Mouse (Mus musculus): ENCODE data around the gene Gins3.
"Not testable (repeated sequence)": the region's sequence is repeated elsewhere in the genome, so short reads cannot be mapped to it uniquely, and the experiment has no call there.

Gene Gins3

DNA sequence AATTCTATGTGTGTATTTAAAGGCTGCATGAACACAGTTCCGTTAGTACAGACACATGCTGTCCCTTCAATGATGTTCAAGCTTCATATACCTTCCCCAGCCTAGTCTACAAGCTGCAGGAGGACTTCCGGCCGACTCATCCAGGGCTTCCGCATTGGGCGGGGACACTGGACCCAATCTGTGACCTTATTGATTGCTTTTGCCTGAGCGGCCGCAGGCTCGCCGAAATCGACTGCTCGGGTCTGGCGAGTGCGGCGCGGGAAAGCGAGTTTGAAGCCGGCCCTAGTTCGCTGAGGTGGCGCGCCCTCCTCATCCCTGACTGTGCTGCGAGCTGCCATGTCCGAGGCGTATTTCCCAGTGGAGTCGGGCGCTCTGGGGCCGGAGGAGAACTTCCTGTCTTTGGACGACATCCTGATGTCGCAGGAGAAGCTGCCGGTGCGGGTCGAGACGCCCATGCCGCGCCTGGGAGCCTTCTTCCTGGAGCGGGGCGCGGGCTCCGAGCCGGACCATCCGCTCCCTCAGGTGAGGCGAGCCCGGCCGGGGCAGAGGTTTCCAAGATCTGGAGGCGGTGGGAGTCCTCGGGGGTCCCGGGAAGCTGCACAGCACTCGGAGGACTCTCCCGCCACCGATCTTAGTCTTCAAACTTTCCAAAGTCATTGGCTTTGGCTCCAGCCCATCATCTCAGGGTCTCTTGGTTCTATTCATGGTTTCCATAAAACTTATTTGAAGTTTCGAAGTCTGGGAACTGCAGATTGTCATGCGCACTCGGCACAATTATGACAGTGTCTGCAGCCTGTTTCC, at the start of gene Gins3:
Gins3 (plus strand) TSS at position 192 of the 801 bp plus-strand sequence.
- peak; percentile 91 for DNase-seq (ENCODE audit: low spot score)

DNA sequence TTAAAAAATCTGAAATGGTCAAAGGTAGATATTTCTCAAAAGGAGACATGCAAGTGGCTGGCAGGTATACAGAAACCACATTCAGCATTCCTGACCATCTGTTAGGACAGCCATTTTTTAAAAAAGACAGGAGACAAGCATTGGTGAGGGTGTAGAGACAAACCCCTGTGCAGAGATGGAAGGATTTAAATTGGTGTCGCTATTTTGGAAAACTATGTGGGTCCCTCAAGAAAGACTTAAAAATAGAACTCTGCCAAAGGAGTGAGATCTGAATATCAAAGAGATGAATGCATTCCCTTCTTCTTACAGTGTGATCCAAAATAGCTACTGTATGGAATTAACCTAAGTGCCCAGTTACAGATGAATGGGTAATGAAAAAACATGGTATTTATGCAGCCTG, 45.9 kb upstream of the Gins3 start:
- DNase-seq (ENCODE audit: low spot score): no peak

DNA sequence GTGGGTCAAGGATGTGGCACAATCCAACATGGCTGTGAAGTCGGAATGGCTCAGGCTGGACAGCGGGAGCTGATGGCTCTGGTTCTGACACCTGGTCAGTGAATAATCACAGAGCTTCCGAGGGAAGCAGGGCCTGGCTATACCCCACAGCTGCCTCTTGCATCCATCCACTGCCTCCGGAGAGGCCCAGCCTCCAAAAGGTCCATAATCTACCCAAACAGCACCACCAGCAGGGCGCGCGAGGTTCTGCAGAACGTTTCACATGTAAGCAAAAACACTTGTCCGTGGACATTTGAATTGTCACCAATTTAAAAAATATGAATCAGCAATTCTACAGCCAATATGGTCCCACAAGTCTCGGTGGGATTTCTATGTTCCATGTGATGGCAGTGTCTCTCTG, 44.0 kb upstream of the Gins3 start:
- no peak for DNase-seq (ENCODE audit: low spot score)

DNA sequence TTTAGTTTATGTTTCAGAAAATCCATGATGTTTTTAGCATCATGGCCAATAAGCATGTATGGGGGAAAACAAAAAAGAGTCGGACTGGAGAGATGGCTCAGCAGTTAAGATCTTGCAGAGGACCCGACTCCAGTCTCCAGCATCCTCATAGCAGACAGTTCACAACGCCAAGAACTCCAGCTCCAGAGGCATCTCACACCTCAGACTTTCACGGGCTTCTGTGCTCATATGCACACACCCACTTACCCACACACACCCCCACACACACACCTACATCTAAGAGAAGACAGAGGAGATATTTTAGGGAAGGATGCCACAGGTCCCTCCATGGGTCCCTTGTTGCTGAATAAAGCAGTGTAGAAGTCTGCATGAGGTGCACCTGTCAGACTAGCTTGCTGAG, 42.7 kb upstream of the Gins3 start:
- DNase-seq (ENCODE audit: low spot score): no peak

DNA sequence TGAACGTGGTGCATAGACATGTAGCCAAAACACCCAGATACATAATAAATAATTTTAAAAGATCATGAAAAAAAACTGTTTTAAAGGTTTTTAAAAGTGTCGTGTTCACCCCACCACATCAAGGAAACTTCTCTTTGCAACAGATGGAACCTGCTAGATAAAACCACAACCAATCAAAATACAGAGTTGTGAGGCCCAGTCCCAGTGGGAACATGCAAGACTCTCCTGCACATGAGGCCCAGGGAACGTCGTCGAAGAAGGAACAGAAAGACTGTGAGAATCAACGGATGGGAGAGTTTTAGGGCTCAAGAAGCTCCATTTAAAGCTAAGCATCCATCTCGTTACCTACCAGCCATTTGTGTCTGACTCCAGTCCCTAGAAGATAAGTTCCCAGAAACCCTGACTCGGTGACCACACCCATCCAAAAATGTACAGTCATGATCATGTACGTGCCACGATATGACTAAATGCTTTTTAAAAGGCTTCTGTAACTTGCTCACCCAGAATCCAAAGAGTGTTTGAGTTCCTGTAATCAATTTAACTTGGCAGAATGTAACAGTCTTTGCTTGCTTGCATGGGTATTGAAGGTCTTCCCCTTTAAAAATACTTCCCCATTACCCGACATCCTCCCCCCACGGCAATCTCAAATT, 41.0 kb upstream of the Gins3 start:
- DNase-seq (ENCODE audit: low spot score): no peak

DNA sequence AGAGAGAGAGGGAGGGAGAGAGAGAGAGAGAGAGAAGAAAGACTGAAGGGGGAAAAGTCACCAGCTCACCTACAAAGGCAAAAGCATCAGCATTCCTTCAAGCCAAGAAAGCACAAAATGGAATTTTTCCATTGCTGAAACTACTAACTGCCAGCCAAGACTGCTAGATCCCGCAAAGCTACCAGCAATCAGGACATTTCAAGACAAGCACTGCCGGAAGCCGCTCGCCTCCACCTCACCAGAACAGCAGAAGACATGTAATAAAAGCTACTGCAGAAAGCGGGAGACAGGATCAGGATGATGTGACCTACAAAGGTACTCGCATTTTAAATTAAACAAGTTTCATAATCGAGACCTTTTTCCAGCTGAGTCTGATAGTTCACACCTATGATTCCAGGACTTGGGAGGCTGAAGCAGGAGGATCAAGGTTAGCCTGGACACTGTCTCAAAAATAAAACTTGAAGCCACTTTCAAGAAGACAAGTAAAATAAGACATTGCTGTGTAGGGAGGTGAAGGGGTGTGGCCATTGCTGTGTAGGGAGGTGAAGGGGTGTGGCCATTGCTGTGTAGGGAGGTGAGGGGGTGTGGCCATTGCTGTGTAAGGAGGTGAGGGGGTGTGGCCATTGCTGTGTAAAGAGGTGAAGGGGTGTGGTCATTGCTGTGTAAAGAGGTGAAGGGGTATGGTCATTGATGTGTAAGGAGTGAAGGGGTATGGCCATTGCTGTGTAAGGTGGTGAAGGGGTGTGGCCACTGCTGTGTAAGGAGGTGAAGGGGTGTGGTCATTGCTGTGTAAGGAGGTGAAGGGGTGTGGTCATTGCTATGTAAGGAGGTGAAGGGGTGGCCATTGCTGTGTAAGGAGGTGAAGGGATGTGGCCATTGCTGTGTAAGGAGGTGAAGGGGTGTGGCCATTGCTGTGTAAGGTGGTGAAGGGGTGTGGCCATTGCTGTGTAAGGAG, 39.5 kb upstream of the Gins3 start:
- no peak for DNase-seq (ENCODE audit: low spot score)

DNA sequence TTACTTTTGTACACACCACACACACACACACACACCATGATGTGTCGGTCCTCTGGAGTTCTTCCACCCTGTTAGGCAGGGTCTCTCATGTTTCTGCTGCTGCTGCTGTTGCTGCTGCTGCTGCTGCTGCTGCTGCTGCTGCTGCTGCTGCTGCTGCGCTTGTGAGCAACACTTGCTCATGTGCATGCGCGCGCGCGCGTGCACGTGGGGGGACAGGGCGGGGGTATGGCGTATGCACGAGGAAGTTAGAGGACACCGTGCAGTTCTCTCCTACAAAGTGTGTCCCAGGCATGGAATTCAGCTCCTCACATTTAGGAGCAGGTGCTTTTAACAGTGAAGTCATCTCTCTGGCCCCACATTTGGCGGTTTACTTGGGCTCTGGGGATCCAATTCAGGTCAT, 38.1 kb upstream of the Gins3 start:
- no peak for DNase-seq (ENCODE audit: low spot score)

DNA sequence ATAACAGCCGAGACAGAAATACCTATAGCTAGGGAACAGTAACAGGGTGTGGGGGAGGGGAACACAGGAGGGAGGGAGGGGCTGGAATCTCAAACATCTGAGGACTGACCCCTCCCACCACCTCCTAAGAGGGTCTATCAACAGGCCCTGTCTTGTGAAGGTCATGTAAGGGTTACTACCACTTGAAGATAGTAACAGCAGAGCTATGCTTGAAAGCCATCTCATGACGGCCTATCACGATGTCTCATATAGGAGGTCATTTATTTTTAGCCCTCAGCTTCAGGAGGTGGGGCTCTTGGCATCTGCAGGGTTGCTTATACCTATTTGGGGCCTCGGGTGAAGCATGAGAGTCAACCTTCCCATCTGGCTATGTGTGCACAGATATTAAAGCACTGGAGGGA, 36.4 kb upstream of the Gins3 start:
- DNase-seq (ENCODE audit: low spot score): no peak

DNA sequence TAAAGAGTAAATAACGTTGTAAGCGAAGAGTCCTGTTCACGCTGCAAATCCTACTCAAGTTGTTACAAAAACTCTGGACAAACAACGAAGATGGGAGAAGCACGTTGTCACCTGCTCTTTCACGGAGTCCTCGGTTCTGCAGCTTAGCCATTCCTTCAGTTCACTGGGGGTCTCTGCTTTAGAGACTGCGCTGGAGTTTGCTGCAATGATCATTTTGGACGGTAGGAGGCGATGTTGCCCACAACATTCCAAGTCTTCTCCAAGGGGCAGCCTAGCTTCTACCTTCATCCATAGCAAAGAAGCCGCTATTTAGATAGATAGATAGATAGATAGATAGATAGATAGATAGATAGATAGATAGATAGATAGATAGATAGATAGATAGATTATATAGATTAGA, 33.4 kb upstream of the Gins3 start:
- peak; percentile 37 for DNase-seq (ENCODE audit: low spot score)

DNA sequence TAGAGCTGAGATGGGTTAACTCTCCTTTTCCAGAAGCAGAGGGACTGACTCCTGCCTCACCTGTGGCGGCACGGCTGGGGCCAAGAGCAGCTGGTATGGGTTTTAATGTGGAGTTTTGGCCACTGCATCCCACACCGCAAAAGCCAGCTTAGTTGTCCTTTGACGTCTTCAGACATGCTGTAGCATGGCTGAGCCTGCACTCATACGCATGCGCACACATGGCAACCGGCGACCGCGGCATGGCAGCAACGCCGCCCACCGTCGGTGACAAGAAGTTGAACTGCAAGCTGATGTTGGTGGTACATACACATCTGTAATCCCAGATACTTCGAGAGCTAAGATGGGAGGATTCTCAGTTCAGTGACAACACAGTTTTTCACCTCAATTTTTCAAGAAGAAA, 31.9 kb upstream of the Gins3 start:
- no peak for DNase-seq (ENCODE audit: low spot score)

DNA sequence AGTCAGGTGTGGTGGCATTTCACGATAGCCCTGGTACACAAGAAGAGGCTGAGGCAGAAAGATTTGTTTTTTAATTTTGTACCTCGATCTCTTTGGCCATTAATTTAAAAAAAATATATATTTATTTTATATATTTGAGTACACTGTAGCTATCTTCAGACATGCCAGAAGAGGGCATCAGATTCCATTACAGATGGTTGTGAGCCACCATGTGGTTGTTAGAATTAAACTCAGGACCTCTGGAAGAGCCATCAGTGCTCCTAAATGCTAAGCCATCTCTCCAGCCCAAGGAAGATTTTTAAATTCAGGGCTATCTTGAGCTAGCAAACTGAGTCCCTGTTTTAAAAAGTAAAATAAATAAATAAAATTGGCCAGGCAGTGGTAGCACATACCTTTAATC, 31.1 kb upstream of the Gins3 start:
- no peak for DNase-seq (ENCODE audit: low spot score)

DNA sequence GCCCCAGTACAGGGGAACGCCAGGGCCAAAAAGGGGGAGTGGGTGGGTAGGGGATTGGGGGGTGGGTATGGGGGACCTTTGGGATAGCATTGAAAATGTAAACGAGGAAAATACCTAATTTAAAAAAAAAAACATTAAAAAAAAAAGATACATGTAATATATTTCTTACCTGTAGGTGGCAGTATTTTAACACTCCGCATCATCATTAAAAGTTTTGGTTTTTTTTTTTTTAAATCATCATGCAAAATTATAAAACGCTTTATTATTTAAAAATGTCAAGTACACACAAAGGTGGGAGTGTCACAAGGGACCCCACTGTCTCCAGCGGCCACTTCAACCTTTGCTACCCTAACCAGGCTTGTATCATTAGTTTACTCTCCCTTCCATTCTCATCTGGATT, 26.7 kb upstream of the Gins3 start:
- DNase-seq (ENCODE audit: low spot score): not testable (repeated sequence)

DNA sequence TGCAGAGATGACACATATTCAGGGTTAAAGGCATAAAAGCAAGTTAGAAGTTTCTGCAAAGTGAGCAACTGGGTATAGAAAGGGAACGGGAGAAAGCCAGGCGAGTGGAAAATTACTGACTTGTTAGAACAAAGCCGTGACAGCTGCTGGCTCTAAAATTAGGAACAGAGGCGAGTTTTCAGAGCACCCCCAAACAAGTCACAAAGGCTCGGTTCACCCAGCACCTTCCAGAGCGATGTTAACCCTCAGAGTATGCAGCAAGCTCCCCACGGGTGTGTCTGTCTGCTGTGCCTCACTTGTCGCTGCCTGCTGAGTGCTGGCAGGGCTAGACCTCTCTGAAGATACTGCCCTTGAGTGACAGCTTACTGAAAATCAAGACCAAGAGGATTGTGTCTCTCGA, 26.0 kb upstream of the Gins3 start:
- DNase-seq (ENCODE audit: low spot score): no peak

DNA sequence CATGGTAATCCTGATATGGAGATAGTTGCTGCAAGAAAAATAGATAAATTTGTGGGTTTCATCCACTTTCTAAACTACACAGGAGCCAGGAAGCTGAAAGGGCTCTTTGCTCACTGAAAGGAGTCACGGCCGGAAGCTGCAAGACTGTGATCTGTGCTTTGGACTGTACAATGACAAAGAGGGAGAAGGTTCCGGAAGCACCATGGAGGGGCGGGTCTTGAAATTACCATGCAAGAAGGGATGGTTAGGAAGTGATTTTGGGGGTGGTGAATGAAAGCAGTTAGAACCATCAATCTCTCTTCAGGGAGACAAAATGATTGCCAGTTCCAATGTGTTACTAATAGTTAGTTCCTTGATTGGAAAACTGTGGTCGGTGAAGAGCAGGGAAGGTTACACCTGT, 23.8 kb upstream of the Gins3 start:
- no peak for DNase-seq (ENCODE audit: low spot score)

DNA sequence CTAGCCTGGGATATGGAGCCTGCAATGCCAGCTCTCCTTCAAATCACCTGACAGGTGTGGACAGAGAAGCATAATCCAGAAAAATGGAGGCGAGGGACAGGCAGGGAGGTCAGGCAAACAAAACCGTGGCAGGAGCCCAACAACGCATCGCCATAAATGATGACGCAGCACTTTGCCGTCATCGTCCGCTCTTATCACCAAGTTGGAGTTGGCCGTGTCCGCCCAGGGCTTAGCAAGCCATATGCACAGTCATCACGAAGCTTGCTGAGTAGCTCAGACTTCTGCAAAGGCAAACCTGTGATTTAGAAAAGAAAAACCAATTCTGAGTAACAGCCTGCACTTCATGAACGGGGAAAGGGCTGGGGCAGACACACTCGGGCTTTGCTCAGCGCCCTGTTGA, 22.5 kb upstream of the Gins3 start:
- no peak for DNase-seq (ENCODE audit: low spot score)

DNA sequence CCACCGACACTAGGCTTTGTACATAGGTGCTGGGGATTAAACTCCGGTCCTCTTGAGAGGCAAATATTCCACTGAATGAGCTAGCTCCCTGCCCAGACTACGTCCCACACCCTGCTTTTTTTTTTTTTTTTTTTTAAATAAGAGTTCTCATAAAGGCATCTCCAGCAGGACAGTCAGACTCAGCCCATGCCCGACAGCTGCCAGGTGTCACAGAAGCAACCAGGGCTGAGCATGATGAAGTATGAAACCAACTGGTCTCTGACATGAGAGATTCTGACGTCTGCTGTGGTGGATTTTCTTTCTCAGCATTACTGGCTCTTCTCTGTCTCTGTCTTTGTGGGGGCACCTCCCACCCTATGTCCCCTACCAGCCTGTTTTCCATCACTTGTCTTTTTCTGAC, 21.5 kb upstream of the Gins3 start:
- no peak for DNase-seq (ENCODE audit: low spot score)

DNA sequence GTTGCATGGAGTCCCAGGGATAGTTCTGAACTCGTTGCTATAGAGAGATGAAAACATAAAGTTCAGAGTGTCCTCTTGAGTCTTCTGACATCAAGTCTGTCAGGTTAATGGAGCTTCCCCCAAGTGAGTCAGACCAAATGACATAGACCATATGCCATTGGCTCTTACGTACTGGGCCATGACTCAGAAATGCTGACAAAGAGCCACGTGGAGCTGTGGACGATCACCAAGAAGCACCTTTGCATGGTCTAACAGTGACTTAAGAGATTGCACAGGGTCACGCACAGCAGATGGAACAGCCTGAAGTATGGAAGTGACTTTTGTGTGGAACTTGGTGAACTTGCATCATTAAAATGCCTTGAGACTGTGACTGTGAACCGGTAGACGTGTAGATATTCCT, 16.9 kb upstream of the Gins3 start:
- DNase-seq (ENCODE audit: low spot score): no peak

DNA sequence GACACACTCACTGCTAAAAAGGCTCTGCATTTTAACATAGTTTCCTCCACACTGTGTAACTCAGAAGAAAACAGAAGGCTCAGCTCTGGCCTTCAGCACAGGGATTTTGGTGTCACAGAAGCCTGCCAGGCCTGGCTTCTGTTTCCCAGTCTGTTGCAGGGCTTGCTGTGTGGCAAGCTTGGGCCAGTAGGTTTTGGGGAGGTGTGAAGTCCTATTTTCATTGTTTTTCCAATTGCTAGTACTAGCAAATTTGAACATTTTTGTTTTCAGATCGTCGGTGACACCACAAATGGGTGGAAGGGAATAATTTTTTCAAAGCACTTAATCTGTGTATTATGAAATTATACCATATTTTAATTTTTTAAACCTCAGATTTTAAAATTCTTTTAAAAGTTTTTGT, 13.2 kb upstream of the Gins3 start:
- DNase-seq (ENCODE audit: low spot score): no peak

DNA sequence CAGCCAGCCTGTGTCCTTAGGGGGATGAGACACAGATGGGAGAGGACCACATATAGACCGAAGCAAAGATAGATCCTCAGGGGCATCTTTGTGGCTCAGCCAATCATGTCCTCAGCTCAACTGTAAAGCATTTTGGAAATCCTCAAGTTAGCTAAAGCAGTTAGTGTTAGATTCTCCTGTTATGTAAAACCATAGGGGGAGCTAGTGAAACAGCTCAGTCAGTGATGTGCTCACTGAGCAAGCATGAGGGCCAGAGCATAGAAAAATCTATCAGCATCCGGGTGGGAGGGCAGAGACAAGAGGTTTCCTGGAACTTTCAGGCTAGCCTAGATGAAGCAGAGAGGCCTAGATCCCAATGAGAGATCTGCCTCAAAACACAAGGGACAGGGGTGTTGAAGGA, 8.4 kb upstream of the Gins3 start:
- no peak for DNase-seq (ENCODE audit: low spot score)

DNA sequence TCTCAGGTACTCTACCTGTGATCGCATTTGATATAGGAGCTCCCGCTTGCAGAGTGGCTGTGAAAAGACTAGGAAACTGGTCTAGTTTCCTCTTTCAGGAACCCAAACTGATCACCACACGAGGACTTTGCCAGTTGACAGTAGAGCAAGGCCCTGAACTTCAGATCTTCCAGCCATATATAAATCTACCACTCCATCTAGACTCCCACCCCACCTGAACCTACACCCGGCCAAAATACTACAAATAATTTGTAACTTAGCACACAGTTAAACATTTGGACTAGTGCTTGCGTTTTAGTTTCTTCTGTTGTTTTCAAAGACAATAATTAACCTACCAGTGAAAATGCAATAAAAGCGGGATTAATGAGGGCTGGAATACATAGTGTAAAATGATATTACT, 413 bp upstream of the Gins3 start:
- no peak for DNase-seq (ENCODE audit: low spot score)

DNA sequence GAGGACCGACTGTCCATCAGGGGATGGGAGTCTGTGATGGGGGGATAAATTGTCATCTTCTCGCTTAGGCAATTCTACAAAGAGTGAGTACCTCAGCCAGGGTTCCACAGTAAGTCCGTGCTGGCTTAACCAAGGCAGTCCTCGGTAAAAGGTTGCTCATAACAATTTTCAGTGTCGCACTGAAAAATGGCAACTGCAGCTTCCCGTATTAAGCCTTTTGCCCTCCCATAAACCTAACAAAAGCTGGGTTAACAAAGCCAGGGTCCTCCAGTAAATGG, 749 bp downstream of the Gins3 start:
- no peak for DNase-seq (ENCODE audit: low spot score)

DNA sequence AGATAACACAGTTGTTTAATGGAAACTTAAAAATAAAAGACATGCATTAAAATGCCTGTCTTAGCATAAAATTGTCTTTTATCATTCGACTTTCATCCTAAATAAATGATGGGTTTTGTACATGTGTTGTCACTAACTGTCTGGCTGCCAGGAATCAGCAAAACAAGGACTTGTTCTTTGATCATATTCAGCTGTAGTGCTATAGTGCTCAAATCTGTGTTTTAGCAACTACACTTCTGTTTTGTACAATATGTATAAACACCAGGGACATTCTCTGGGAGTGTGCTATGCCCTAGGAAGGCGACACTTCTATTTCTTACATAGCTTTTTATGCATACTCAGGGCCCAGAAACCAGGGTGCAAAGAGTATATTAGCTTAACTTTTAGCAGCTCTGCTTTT, 11.7 kb downstream of the Gins3 start:
- no peak for DNase-seq (ENCODE audit: low spot score)

DNA sequence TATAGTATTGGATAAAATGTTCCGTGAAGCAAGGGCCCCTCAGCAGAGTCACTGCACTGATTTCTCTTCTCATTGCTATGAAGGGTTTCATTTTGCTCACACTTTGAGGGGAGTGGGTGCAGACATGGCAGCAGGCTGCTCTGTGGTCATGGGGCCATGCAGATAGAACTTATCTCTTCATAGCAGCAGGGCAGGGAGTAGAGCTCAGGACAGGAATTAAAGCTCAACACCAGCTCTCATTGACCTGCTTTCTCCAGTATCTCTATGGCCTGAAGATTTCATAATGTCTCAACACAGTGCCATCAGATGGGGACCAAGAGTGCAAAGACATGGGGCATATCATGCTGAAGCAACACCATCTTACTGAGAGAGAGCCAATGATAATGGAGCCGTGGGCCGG, 15.0 kb downstream of the Gins3 start:
- no peak for DNase-seq (ENCODE audit: low spot score)

Measured in ovary, postnatal 36 days (tissue).